In the genomic region with DNA sequence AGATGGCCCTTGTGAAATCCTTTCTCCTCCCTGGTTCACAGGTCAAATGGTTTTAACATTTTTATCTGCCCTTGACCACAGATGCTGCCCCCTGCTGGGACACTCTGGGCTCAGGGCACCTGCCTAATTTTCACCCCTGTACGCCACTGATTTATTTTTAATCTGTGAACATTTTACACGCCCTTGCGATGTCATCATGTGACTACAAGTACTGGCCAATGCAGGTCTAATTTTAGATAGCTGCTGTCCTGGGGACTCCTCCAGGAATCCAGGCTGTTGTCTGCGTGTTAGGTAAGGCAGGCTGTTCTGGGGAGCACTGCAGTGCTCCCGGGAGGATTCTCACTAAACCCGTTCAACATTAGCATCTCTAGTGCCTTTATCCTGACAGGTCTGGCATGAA, we compare ENCODE assay signal across 12 mouse cellular contexts.
DNase-seq lines count a peak whose midpoint lies in the region; ATAC-seq and TF ChIP-seq lines count a peak whose summit lies in the region.
"Had no signal": no experiment of that assay in that cellular context is flagged by ENCODE, and none has a peak within 500 bp of the region (broad histone marks: within the 10 kb centered on the region; RNA-seq: fewer than 3 reads in every experiment).

No protein-coding gene starts in this region.

- no peaks in the 10 kb centered on the region for H3K36me3 ChIP-seq in forebrain, postnatal 0 days (ENCODE audit: insufficient read depth)
- no peaks in the 10 kb centered on the region for H3K36me3 ChIP-seq in forebrain, embryonic 14.5 days (ENCODE audit: control insufficient read depth, insufficient read depth, low read length)
- no peaks in the 10 kb centered on the region for H3K36me3 ChIP-seq in limb, embryonic 15.5 days
- no peaks in the 10 kb centered on the region for H3K36me3 ChIP-seq in limb, embryonic 10.5 days
- H3K36me3 ChIP-seq: forebrain, embryonic 12.5 days; hindbrain, embryonic 12.5 days; neural tube, embryonic 13.5 days had no signal

- peaks cover 3% of the 10 kb centered on the region; the same call in 1 of the 2 replicates for H3K4me1 ChIP-seq in forebrain, postnatal 0 days (ENCODE audit: insufficient read depth)
- H3K4me1 ChIP-seq in forebrain, embryonic 14.5 days (ENCODE audit: control insufficient read depth, insufficient read depth, low read length): no peaks in the 10 kb centered on the region
- H3K4me1 ChIP-seq in limb, embryonic 15.5 days: peaks cover 16% of the 10 kb centered on the region
- peaks cover 32% of the 10 kb centered on the region for H3K4me1 ChIP-seq in limb, embryonic 10.5 days

- H3K27ac ChIP-seq in forebrain, postnatal 0 days (ENCODE audit: low read depth, low read length): no peak overlapping the region
- no peak overlapping the region for H3K27ac ChIP-seq in forebrain, embryonic 14.5 days (ENCODE audit: low read depth, low read length)
- H3K27ac ChIP-seq in limb, embryonic 15.5 days: peak overlapping the region; percentile 75
- H3K27ac ChIP-seq in limb, embryonic 10.5 days: no peak overlapping the region
- peak overlapping the region; percentile 93 for H3K27ac ChIP-seq in gastrocnemius, adult 2 months
- H3K27ac ChIP-seq: forebrain, embryonic 12.5 days; hindbrain, embryonic 12.5 days; neural tube, embryonic 13.5 days had no signal

- H3K4me2 ChIP-seq in forebrain, postnatal 0 days (ENCODE audit: low read depth): no peak overlapping the region
- H3K4me2 ChIP-seq in forebrain, embryonic 14.5 days (ENCODE audit: low read length): no peak overlapping the region
- H3K4me2 ChIP-seq in limb, embryonic 15.5 days: no peak overlapping the region
- H3K4me2 ChIP-seq: forebrain, embryonic 12.5 days; hindbrain, embryonic 12.5 days; neural tube, embryonic 13.5 days had no signal

- intact Hi-C loops in gastrocnemius, adult 2 months (cut with DNase I): loop anchor here (2.0 to 5.0 kb wide), 2 partner anchors 42 to 88 kb away; no protein-coding TSS in a partner anchor

- H3K4me3 ChIP-seq in forebrain, postnatal 0 days (ENCODE audit: low read depth, low read length): no peak overlapping the region
- H3K4me3 ChIP-seq in forebrain, embryonic 14.5 days (ENCODE audit: low read depth, low read length): no peak overlapping the region
- no peak overlapping the region for H3K4me3 ChIP-seq in limb, embryonic 15.5 days
- no peak overlapping the region for H3K4me3 ChIP-seq in limb, embryonic 10.5 days
- peak overlapping the region; percentile 64 for H3K4me3 ChIP-seq in gastrocnemius, adult 2 months
- H3K4me3 ChIP-seq: forebrain, embryonic 12.5 days; hindbrain, embryonic 12.5 days; neural tube, embryonic 13.5 days had no signal

- no peak for DNase-seq in forebrain, postnatal 0 days
- DNase-seq in forebrain, embryonic 14.5 days (ENCODE audit: low spot score): no peak
- DNase-seq in limb, embryonic 10.5 days (ENCODE audit: low spot score): no peak
- peak; percentile 88 for DNase-seq in gastrocnemius, adult 2 months
- DNase-seq in heart, postnatal 4 days: peak; percentile 59
- no peak for DNase-seq in lung, postnatal 25 days (ENCODE audit: low spot score)
- no peak for DNase-seq in spleen, adult 12 weeks (ENCODE audit: low spot score)
- DNase-seq: liver had no signal

- WGBS in forebrain, postnatal 0 days: 67% methylated on average over 6 of the region's 6 CpGs
- WGBS in forebrain, embryonic 14.5 days: 76% methylated on average over 6 of the region's 6 CpGs
- WGBS in limb, embryonic 15.5 days: 67% methylated on average over 6 of the region's 6 CpGs
- WGBS in limb, embryonic 10.5 days: 83% methylated on average over 6 of the region's 6 CpGs

- ATAC-seq in forebrain, postnatal 0 days: no peak
- no peak for ATAC-seq in forebrain, embryonic 14.5 days
- no peak for ATAC-seq in limb, embryonic 15.5 days (ENCODE audit: insufficient number of reproducible peaks, low FRiP score, low TSS enrichment, low read depth)

- no peaks in the 10 kb centered on the region for H3K9me3 ChIP-seq in forebrain, postnatal 0 days (ENCODE audit: low read length)
- H3K9me3 ChIP-seq in forebrain, embryonic 14.5 days (replicated peaks; ENCODE audit: control insufficient read depth, low read length): no peaks in the 10 kb centered on the region
- H3K9me3 ChIP-seq in limb, embryonic 15.5 days: no peaks in the 10 kb centered on the region
- no peaks in the 10 kb centered on the region for H3K9me3 ChIP-seq in limb, embryonic 10.5 days (replicated peaks)
- H3K9me3 ChIP-seq: forebrain, embryonic 12.5 days; hindbrain, embryonic 12.5 days; neural tube, embryonic 13.5 days had no signal

- H3K27me3 ChIP-seq in forebrain, postnatal 0 days (ENCODE audit: insufficient read depth, low read length): no peaks in the 10 kb centered on the region
- H3K27me3 ChIP-seq in forebrain, embryonic 14.5 days (replicated peaks; ENCODE audit: control insufficient read depth, insufficient read depth, low read length): no peaks in the 10 kb centered on the region
- H3K27me3 ChIP-seq in limb, embryonic 15.5 days: no peaks in the 10 kb centered on the region
- peaks cover 54% of the 10 kb centered on the region for H3K27me3 ChIP-seq in limb, embryonic 10.5 days (ENCODE audit: low read depth, poor library complexity, severe bottlenecking)

- H3K9ac ChIP-seq in forebrain, postnatal 0 days: no peak overlapping the region
- no peak overlapping the region for H3K9ac ChIP-seq in forebrain, embryonic 14.5 days (ENCODE audit: low read length)
- H3K9ac ChIP-seq in limb, embryonic 15.5 days: no peak overlapping the region
- H3K9ac ChIP-seq: forebrain, embryonic 12.5 days; hindbrain, embryonic 12.5 days; neural tube, embryonic 13.5 days had no signal

- 0 out of 2 replicates have a peak, but pooled peaks have one; percentile 10 for TF ChIP-seq CTCF in forebrain, postnatal 0 days (IDR thresholded peaks at IDR 0.05; ENCODE audit: low read depth)
- peak; percentile 77 for TF ChIP-seq CTCF in gastrocnemius, adult 2 months (IDR thresholded peaks at IDR 0.05)

Comparison
In these comparisons a context has a peak if more than half of its experiments do, and no peak if none do; other contexts are left out.
1. H3K27ac ChIP-seq: peak in limb, embryonic 15.5 days (single experiment) and gastrocnemius, adult 2 months (single experiment); none in forebrain, postnatal 0 days (single experiment), forebrain, embryonic 14.5 days (single experiment) and limb, embryonic 10.5 days (single experiment).
2. DNase-seq: peak in gastrocnemius, adult 2 months (single experiment) and heart, postnatal 4 days (single experiment); none in forebrain, postnatal 0 days (single experiment), forebrain, embryonic 14.5 days (single experiment), limb, embryonic 10.5 days (single experiment), lung, postnatal 25 days (single experiment) and spleen, adult 12 weeks (single experiment).